Mouse (Mus musculus): ENCODE data around the gene Gm5591. TPM values are rescaled to one million over a fixed set of nuclear protein-coding genes. Genes with fewer than 3 reads are reported as not detected.
"Not testable (repeated sequence)": the region's sequence is repeated elsewhere in the genome, so short reads cannot be mapped to it uniquely, and the experiment has no call there.

Gm5591 gene
- not detected for total RNA-seq (2021)
- long read RNA-seq, experiment 1: 0 reads
- long read RNA-seq, experiment 2: 0 reads

GRCm38 (mm10) chr7:38528093-38528492 is at the start of gene Gm5591:
Gm5591 (minus strand) TSS chr7:38528193.
- H3K4me3 ChIP-seq; H3K27ac ChIP-seq; DNase-seq (ENCODE audit: extremely low spot score in 1 of 2, low spot score in 2 of 2); intact Hi-C loops (cut with DNase I): not testable (repeated sequence)

GRCm38 (mm10) chr7:38488468-38488867 is 39.5 kb downstream of the Gm5591 start:
- H3K4me3 ChIP-seq; DNase-seq (ENCODE audit: extremely low spot score in 1 of 2, low spot score in 2 of 2); intact Hi-C loops (cut with DNase I); H3K27ac ChIP-seq: not testable (repeated sequence)
